Mouse (Mus musculus) small intestine, adult 2 months (tissue): ENCODE results near the gene Rita1.

Source experiments
- CTCF ChIP-seq: fragments of 200-500 bp; IDR thresholded peaks from 2 replicates; pipeline ENCODE4 v1.5.1; 2012; ENCODE audit warnings: low read depth, mild to moderate bottlenecking, control low read depth, inconsistent platforms, low read length, moderate library complexity, mixed read lengths; ENCODE audit not compliant: insufficient replicate concordance, insufficient read length; ENCODE audit errors: extremely low read depth
- POLR2A ChIP-seq: fragments of 200-500 bp; IDR thresholded peaks from 2 replicates; pipeline ENCODE4 v1.6.1; 2012; ENCODE audit warnings: low read depth, mild to moderate bottlenecking, control low read depth, inconsistent platforms, low read length, moderate library complexity

DNA sequence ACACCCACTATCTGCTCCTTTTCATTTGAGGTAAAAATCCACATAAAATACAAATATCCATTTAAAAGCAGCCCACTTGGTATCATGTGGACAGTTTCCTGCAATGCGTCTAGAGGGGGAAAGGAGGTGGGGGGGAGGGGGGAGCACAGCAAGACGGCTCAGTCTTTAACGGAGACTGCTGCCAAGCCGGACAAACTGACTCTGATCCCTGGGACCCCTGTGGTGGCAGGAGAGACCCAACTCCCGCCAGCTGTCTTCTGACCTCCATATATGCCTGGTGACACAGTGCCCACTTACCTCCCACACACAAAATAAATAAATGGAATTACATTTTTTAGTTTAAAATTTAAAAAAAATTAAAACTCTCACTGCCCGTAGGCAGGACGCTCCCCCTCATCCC is 8.9 kb downstream of the Rita1 start:
- no peak for TF ChIP-seq POLR2A
- TF ChIP-seq CTCF: no peak
